Mouse (Mus musculus) cerebellum, adult 11 months (tissue): ENCODE results near the gene Agxt.
A peak's percentile ranks its signal among the peaks of the same experiment; 100 is the strongest.

Experiments used
- DNase-seq: peaks from one replicate; pipeline ENCODE4 v3.0.0; 2022

The Agxt gene

DNA sequence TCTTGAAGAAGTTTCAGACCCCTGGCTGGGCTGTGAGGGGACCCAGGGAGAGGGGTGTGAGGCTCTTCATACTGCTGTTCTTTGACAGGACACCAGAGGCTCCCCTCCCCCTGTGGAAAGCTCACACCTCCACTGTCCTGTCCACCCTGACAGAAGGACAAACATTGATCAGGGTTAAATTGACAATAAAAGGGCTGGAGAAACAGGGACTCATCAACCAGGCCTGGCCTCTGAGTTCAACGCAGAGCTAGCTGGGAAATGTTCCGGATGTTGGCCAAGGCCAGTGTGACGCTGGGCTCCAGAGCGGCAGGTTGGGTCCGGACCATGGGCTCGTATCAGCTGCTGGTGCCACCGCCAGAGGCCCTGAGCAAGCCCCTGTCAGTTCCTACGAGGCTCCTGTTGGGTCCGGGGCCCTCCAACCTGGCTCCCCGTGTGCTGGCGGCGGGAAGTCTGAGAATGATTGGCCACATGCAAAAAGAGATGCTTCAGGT is at the start of gene Agxt:
Gene Agxt, plus strand, starts transcription at position 205 of the 491 bp plus-strand sequence.
- DNase-seq, result no peak

DNA sequence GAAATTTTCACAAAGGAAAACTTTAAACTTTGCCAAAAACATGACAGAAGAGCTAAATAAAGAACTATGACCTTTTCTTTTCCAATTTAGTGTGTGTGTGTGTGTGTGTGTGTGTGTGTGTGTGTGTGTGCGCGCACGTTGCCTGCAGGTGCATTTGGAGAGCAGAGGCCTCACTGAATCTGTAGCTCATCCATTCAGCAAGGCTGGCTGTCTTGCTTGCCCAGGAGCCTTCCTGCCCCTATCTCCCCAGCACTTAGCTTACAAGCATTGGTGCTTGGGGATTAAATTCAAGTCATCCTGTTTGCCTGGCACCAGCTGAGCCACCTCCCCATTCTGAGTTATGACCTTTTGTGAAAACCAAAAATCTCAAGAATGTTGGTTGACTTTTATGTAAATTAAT is 42.5 kb upstream of the Agxt start:
- peak; percentile 1 for DNase-seq

DNA sequence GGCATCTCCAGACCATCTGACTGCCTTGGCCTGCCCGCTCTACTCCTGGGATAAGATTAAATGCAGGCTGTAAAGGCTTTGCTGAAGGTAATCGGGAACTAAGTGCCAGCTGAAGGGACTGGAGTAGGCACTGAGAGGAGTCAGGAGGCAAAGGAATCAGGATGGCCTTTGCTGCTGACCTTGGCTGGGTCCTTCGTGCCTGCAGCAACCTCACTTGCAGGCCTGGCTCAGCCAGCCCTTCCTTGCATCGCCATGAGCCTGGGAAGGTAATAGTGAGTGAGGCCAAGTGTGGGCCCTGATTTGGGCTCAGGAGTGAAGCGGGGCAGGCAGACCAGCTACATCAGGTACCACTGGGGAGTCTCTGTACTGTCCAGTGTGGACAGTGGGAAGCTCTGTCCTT is 36.1 kb upstream of the Agxt start:
- no peak for DNase-seq

DNA sequence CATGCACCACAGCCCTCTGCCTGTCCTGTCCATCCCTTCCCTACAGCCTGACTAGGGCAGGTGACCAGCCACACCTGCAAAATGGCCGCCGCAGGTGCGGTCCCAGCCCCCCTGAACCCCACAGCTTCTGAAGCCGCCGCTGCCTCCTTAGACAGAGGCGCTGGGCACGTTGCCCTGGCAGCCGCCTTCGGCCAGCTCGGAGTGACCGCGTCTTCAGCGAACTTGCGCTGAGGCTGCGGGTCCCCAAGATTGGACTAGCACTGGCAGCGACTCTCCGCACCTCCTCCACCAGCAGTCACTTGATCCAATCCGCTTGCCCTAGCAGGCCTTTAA is 34.8 kb upstream of the Agxt start:
- DNase-seq, result no peak

DNA sequence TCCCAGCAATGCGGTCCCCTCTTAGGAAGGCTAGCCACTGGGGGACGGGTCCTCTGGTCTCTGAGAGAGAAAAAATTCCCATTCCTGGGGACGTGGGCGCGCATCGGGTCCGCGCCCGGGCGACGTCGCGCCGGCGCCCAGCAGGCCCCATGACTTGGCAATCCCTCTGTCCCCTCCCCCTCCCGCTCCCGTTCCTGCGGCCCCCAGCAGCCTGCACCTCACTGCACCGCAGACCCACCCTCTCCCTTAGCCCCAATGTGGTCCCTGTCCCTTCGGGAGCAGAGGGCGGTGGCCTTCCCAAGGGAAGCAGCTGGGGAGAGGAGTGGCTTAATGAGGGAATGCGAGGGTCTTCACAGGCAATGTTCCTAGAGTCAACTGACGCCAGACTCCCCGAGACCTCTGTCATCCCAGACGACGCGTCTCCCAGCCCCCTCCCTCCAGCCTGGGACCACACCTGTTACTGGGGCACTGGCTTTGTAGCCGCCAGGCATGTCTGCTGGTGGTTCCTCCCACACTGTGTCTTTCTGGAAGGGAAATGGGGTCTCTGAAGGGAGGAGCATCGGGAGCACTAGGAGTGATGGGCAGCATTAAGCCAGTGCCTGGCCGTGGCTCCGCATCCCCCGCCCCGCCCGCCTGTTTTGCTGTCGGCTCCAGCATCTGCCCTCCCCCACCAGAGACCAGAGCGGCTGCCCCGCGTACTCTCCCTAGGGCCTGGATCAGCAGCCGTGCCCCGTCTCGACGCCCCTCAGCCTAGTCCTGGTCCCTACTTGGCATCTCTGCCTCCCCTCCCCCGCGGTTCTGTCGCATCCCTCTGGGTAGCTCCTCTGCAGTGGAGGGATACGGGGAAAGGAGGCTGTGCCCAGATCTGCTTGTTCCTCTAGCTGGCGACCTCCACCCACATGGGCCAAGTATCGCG is 34.2 kb upstream of the Agxt start:
- DNase-seq, result peak; percentile 68

DNA sequence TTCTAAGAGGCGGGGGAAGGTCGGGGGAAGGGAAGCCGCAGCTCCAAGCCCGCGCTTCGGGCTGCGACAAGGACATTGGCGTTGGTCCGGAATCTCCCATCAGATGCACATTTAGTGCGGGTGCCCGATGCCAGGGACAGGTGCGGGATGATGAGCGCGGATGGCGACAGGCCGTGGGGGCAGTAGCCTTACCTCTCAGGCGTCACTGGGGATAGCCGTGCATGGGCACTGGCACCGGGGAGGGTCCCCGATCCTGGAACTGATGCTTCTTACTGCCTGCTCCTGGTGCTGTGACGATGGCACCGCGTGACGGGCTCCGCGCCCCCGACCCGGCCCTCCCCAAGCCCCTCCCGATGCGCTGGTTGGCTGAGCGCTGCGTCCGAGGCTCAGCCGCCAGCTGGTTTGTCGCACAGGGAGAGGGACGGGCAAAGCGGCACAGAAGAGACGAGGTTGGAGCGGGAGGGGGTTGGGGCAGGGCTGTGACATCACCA is 33.4 kb upstream of the Agxt start, which contains the start of gene Kif1a:
Gene Kif1a, minus strand, starts transcription at position 381 of the 491 bp plus-strand sequence.
- peak; percentile 84 for DNase-seq

DNA sequence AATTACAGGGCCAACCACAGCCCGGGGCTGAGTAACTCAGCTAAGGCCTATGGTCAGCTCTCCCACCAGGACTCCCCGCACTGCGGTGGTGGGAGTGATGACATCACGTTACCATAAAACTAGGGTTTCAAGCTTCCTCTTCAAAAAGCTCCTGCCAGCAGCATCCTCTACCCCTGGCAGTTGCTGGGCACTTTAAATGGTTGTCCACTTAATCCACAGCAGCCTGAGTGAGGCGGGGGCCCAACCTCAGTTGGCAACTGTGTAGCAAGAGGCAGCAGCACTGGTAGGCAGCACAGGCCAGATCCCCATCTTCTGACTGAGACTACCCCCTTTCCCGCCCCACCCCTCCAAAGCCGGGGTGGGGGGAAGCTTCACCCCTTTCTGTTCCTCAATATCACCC is 32.3 kb upstream of the Agxt start:
- no peak for DNase-seq

DNA sequence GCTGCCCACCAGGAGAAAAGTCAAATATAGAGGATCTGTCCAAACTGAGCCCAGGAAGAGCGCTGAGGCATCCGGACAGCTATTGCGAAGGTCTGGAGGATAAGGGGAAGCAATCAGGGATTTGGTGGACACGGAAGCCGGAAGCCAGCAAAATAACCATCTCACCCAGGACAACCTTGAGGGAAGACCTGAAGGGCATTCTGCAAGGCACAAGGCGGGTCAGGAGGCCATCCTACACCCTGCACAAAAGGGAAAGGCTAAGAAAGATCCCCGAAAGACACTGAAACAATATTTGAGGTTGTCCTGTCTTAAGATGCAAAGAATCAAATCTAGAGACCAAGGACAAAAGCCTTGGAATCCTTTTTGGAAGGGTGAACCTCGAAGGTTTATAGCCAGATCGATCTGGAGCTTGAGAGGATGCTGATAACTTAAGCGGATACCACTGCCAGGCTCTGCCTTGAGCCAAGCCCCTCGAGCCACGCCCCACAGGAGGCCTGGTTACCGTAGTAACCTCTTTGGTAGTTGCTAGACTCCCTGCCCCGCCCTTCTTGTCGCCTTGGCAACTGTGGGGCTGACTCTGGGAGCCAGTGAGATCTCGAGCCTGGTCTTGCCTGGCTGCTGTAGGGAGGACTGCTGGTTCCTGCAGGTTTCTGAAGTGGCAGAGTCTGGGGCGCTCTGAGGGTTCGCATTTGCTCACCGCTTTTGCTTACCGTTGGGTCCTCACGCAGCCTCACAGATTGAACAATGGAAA is 20.2 kb upstream of the Agxt start:
- peak; percentile 59 for DNase-seq

DNA sequence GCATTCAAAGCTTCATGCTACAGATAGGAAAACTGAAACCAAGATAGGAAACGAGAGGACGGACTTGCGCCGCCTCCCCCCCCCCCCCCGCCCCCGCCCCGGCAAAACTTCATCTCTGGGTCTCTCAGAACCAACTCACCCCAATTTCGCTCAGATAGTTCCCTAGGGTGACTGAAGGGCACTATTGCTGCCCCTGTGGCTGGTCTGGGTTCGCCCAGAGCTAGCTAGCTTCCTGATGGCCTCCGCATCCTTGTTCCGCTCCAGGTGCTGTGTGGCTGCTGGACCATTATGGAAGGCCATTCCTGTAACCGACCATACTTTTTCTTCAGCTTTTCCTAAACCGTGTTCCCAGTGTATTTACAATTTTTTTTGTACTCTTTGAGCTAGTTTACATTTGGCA is 19.6 kb upstream of the Agxt start:
- DNase-seq, result no peak

DNA sequence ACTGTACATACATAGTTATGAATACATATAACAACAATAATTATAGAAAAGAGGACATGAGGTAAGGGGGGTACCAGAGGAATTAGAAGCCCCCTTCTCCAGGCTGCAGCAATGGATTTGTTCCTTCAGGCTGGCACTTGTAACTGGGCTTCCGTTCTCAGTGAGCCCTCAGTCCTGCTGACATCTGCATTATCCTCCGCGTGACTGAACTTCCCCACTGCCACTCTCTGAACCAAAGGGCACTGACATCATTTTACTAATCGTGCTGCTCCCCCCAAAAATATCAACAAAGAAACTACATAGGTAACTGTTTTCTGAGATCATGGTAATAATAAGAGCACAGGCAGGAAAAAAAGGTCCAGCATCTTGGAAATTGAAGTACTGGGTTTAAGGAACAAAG is 16.2 kb upstream of the Agxt start:
- no peak for DNase-seq

DNA sequence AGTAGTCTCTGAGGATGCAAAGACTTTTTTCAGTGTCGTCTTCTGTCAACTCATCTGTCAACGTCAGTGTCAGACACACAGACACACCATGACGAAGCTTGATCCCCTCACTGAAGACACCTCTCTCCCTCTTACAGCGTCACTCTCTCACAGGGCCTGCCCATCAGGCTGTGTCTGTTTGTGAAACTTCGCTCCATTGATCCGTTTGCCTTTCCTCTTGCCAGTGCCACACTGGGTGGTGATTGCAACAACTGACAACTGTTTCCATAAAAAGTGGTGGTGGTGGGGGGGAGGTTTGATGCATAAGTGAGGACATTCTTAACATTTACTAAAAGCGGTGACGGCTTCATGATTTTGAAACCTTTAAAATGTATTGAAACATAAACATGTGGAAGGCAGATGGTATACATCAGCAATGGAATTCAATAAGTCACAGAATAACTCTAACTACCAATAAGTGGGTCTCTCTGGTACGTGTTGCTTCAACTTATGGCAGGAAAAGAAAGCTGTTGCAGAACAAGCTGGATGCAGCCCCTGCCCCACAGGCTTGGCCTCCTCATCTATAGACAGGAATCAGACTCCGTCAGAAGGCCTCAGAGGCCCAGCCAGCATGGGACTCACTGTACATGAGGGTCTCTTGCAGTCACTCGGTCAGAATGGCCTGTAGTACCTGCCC is 11.7 kb upstream of the Agxt start:
- no peak for DNase-seq

DNA sequence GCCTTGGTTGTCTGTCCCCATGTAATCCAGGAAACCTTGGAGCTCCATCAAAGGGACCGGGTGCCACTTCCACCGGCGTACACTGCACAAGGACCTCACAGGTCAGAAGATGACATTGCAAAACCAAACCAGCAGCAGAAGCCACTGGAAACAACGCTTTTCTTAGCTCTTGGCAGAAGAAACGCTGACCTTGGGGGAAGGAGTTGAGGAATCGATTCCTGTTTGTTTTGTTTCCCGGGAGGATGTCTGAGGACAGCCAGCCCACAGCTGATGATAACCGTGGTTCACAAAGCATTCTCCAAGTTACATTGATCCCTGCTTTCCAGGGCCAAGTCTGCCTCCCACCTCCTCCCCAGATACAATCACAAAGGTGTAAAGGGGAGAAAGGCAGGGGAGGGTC is 11.0 kb upstream of the Agxt start:
- no peak for DNase-seq

DNA sequence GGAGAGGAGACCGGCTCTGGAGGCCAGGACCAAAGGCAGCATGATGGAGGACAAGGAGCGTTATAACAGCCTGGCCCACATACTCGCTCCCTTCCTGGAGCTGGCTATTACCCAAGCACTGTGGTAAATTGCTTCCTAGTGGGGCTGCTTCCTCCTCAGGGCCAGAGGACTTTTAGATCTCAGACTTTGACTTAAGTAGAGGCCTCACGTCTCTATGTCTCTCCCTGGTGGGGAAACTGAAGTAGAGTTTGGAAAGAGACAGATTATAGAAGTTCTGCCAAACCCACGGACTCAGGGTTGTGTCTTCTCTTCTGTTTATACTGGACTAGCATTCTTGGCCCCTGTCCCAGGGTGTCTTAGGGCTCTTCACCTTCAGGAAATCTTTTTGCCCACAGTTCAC is 9.8 kb upstream of the Agxt start:
- no peak for DNase-seq

DNA sequence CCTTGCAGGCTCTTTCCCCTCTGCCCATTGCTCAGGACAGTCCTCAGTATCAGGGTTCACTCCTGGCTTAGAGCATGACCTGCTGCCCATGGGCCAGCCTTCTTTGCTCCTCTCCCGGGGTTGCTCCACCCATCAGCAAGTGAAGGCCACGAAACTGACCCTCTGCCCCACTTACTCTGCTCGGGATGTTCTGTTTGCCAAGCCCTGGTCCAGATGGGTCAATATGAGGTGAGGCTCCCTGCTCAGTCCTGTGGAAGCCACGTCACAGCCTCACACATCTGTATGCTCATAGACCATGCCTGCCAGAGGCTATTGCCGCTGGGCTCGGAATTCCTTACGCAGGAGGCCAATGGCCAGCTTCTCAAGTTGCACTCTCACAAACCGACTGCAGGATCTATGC is 6.8 kb upstream of the Agxt start:
- DNase-seq, result no peak

DNA sequence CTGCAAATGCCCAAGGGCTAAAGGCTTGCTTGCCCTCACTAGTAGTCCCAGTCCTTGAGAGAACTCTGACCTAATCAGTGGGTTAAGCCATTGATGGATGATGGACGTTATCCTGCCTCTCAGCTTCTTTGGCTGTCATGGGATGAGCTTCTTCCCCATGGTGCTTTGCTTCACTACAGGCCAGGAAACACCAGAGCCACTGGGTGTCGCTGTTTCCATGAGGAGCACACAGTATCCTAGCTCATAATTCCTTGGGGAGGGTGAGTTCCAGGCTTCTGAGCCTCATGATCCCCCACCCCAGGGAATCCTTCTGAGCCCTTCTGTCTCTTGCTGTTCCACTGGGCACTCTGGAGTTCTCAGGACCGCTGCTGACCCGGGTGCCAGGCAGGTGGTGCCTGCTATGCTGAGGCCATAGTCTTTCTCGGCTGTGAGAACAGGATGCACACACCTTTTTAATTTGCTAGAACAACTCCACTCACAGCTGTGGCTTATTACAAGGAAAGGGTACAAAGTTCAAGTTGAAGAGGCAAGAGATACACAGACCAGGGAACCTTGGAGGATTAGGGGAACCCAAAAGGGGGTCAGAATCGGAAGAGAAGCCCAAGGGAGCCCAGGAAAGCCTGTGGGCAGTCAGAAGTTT is 6.2 kb upstream of the Agxt start:
- DNase-seq, result peak; percentile 30

DNA sequence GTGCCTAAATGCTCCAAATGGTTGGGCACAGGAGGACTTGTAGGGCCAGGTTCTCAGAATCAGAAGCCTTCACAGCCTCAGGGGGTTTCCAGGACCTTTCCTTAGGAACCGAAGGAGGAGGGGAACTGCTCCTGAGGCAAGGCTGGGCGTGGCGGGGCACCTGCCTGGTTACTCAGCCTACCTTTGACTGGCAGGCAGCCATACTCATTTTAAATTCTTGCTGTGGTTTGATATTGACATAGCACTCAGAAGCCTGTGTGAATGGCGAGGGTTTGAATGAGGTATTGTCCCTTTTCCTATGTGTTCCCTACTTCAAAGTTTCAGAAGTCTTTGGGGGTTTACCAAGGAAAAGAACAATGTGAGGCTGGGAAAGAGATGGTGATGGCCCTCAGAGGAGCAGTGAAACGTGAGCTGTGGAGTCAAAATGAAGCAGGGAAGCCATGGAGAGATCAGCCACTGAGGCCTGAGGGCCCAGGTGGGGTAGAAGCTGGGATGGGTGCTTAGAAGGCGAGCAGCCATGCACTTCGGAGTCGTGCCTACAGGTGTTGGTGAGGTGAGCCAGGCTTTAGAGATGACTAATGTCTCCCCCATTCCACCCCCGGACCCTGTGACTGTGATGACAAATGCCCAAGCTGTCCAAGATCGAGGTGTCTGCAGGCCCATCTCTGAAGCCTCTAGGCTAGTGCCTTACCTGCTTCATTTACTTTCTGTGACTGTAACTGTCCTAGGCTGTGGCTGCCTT is 4.6 kb upstream of the Agxt start:
- DNase-seq, result no peak

DNA sequence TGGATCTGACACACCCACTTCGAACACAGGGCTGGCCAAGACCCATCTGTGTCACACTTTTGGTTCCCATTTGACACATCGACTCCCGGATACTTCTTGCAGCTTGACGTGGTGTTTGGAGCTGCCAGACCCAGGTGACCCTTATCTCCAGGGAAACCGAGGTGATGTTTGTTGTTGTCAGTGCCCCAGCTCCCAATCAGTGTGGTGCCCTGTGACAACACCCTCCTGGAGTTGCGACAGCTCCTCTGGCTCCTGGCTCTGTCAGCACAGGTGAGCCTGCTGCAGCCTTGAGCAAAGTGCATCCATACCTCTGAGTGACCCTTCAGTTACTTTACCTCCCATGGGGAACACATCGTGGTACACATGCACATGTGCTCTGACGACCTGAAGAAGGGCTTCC is 2.4 kb upstream of the Agxt start:
- DNase-seq, result no peak

DNA sequence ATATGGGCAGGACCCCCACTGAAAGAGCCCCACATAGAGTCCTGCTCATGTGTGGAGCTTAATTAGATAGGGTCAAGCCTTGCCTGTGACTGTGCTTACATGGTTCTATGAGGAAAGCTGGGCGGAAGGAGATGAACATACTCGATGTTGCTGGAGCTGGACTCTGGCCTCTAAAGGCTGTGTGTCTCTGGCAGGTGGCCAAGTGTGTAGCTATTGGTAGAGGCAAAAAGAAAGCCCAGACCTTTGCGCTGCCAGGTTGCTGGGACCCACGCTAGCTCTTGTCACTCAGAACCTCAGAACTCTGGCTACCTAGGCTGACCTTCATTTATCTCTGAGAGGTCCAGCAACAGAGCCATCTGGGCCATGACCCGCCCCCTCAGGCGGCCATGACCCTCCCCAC is 3.5 kb downstream of the Agxt start:
- no peak for DNase-seq

DNA sequence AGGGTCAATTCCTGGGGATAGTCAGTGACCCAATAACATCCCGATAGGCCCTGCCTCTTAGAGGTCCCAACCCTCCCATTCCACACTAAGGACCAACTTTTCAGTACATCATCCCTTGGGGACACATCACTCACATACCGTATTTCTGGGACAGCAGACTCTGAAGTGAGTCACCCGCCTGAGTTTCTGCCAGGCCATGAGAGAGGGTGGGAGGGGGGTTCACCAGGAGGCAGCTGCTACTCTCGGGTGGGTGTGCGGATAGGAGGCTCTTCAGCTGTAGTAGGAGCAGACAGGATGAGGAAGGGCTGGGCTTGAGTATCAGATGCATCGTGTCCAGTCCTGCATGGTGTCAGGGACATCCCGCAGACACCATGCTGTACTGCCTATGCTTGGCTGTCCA is 4.7 kb downstream of the Agxt start:
- no peak for DNase-seq

DNA sequence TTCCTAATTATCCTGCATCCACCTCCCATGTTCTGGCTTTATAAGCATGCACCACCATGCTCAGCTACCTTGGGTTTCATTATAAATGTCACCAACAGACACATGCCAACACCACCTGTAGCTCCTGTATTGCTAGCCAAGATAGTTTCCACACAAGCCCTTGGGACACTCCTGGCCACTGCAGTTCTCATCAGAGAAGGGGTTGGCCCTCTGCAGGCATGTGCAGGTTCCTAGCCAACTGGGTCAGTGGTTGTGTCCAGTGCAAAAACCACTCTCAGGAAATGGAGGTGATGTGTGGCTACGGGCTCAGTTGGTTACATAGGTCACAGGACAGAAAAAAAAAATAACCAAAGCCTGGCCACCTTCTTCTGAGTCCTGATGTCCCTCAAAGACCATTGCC is 7.8 kb downstream of the Agxt start:
- DNase-seq, result no peak

DNA sequence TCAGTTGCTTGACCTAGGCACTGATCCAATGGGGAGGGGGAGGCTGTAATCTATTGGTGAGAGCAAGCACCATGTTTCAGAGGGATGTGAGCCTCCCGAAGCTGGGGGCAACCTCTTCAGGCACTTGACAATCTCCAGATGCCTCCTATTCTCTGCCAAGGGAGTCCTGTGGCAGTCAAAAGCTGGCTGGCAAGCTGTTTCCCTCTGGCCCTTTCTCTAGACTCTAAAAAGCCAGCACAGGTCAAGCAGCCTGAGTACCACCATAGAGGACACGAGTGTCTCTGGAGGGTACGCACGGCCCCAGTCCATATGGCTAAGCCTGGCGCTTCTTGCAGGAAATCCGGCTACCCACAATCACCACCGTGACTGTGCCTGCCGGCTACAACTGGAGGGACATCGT is 9.1 kb downstream of the Agxt start:
- DNase-seq, result no peak
